Mouse (Mus musculus) heart, embryonic 15.5 days (tissue): ENCODE data around the gene Tfec. TPM values are rescaled to one million over a fixed set of nuclear protein-coding genes. Genes with fewer than 3 reads are reported as not detected.

Experiments used
- ATAC-seq: fragments of 200-750 bp; cut with Nextera tagmentation; replicated peaks from 2 replicates; pipeline ENCODE4 v1.8.0; 2017; ENCODE audit warnings: low read depth, moderate TSS enrichment; ENCODE audit not compliant: insufficient number of reproducible peaks, insufficient read depth, low FRiP score
- H3K27ac ChIP-seq: fragments of 300-500 bp; sonication (generic); 2 replicates; pipeline ENCODE4 v1.5.1; 2015; ENCODE audit warnings: mild to moderate bottlenecking, inconsistent platforms
- H3K27me3 ChIP-seq: fragments of 300-500 bp; sonication (generic); 2 replicates; pipeline ENCODE4 v1.6.1; 2015; ENCODE audit warnings: inconsistent platforms
- H3K36me3 ChIP-seq: fragments of 300-500 bp; sonication (generic); 2 replicates; pipeline ENCODE4 v1.6.1; 2015; ENCODE audit warnings: mild to moderate bottlenecking, inconsistent platforms
- H3K4me1 ChIP-seq: fragments of 300-500 bp; sonication (generic); replicated peaks from 2 replicates; pipeline ENCODE4 v1.6.1; 2015; ENCODE audit warnings: inconsistent platforms
- H3K4me2 ChIP-seq: fragments of 300-500 bp; sonication (generic); 2 replicates; pipeline ENCODE4 v1.6.1; 2015; ENCODE audit warnings: inconsistent platforms, mild to moderate bottlenecking, moderate library complexity
- H3K4me3 ChIP-seq: fragments of 300-500 bp; sonication (generic); 2 replicates; pipeline ENCODE4 v1.5.1; 2015; ENCODE audit warnings: mild to moderate bottlenecking, inconsistent platforms
- H3K9ac ChIP-seq: fragments of 300-500 bp; sonication (generic); 2 replicates; pipeline ENCODE4 v1.6.1; 2015; ENCODE audit warnings: mild to moderate bottlenecking, inconsistent platforms
- H3K9me3 ChIP-seq: fragments of 300-500 bp; sonication (generic); replicated peaks from 2 replicates; pipeline ENCODE4 v1.6.1; 2016; ENCODE audit warnings: inconsistent platforms
- WGBS: fragments of 180-500 bp; shearing (Covaris S2); methylation state at CpG from one replicate; pipeline ENCODE4 v1.1.7; 2015; ENCODE audit warnings: mixed read lengths; 5-methylcytosine and 5-hydroxymethylcytosine counted together
- polyA plus RNA-seq: library from polyadenylated mRNA; unstranded; fragments of >200 nt; fragmentation: Nextera tagmentation; extraction: Ambion mirVana; gene quantifications from 2 replicates; pipeline ENCODE4 v1.2.1, GENCODE M21; 2015

Gene Tfec
- polyA plus RNA-seq, 1 experiment from 2014 or later, result 0.55 TPM

- no peak overlapping the region for H3K4me2 ChIP-seq
- H3K9ac ChIP-seq, result no peak overlapping the region
- no peak overlapping the region for H3K27ac ChIP-seq
- no peak overlapping the region for H3K4me3 ChIP-seq
- H3K36me3 ChIP-seq, result no peaks in the 10 kb centered on the region
- H3K4me1 ChIP-seq, result no peaks in the 10 kb centered on the region
- 88% methylated on average over 6 of the region's 6 CpGs for WGBS
- ATAC-seq, result no peak
- no peaks in the 10 kb centered on the region for H3K9me3 ChIP-seq
- H3K27me3 ChIP-seq, result no peaks in the 10 kb centered on the region
These were observed 35.3 kb downstream of the Tfec start for GRCm38 (mm10) chr6:16862753-16863508.

DNA sequence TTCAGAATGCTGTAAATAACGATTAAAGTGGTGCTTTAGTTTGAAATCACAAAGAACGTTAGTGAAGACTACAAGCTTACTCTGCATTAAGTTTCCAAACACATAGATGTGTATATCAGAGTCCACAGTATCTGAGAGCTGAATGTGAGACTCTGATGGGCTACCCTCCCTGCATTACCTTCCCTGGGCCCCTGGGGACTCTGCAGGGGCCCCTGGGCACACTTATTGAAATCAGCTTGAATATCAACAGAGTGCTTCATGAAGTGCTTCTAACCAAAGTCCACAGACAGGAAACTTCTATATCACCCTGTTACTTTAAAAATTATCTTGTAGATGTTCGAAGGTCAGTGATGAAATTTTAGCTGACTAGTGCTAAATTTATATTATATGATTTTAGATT lies 36.2 kb downstream of the Tfec start:
- no peak overlapping the region for H3K4me3 ChIP-seq
- H3K9me3 ChIP-seq, result no peaks in the 10 kb centered on the region
- no peaks in the 10 kb centered on the region for H3K4me1 ChIP-seq
- 81% methylated on average over 3 of the region's 3 CpGs for WGBS
- no peak overlapping the region for H3K9ac ChIP-seq
- H3K4me2 ChIP-seq, result no peak overlapping the region
- no peak for ATAC-seq
- H3K27me3 ChIP-seq, result no peaks in the 10 kb centered on the region
- no peaks in the 10 kb centered on the region for H3K36me3 ChIP-seq
- H3K27ac ChIP-seq, result no peak overlapping the region

GRCm38 (mm10) chr6:16855879-16856545 lies 42.2 kb downstream of the Tfec start:
- Histone ChIP-seq H3K4me1 (no peaks in the 10 kb centered on the region), H3K4me2 (no peak overlapping the region), H3K4me3 (no peak overlapping the region), H3K9me3 (no peaks in the 10 kb centered on the region), H3K9ac (no peak overlapping the region), H3K36me3 (no peaks in the 10 kb centered on the region), H3K27ac (no peak overlapping the region), H3K27me3 (no peaks in the 10 kb centered on the region)
- WGBS, result 79% methylated on average over 7 of the region's 7 CpGs
- ATAC-seq, result no peak

- no peak for ATAC-seq
- no peaks in the 10 kb centered on the region for H3K4me1 ChIP-seq
- H3K36me3 ChIP-seq, result no peaks in the 10 kb centered on the region
- no peak overlapping the region for H3K9ac ChIP-seq
- H3K27ac ChIP-seq, result no peak overlapping the region
- H3K9me3 ChIP-seq, result no peaks in the 10 kb centered on the region
- WGBS, result 78% methylated on average over 9 of the region's 9 CpGs
- H3K4me2 ChIP-seq, result no peak overlapping the region
- no peaks in the 10 kb centered on the region for H3K27me3 ChIP-seq
- H3K4me3 ChIP-seq, result no peak overlapping the region
These were observed 43.3 kb downstream of the Tfec start for GRCm38 (mm10) chr6:16854977-16855376.

DNA sequence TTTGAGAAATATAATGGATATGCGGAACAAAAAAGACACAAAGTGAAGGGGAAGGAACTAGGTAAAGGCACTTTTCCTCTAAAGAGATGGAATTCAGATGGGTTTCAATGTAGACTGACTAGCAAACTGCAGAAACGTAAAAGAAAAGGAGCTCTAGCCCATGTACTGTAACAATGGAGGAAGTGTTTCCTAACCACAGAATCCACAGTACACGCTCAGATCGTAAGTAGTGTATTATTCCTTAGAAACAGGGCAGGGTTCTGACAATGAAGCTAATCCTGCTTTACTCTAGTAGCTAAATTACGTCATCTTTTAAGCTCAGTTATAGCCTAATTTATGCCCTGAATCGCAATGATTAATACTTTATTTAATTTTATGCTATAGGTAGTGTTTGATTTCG lies 51.7 kb downstream of the Tfec start:
- 85% methylated on average over 7 of the region's 7 CpGs for WGBS
- H3K27me3 ChIP-seq, result no peaks in the 10 kb centered on the region
- H3K36me3 ChIP-seq, result no peaks in the 10 kb centered on the region
- H3K9ac ChIP-seq, result no peak overlapping the region
- no peaks in the 10 kb centered on the region for H3K9me3 ChIP-seq
- ATAC-seq, result no peak
- H3K4me1 ChIP-seq, result no peaks in the 10 kb centered on the region
- no peak overlapping the region for H3K4me2 ChIP-seq
- no peak overlapping the region for H3K4me3 ChIP-seq
- no peak overlapping the region for H3K27ac ChIP-seq

- H3K9ac ChIP-seq, result no peak overlapping the region
- no peaks in the 10 kb centered on the region for H3K36me3 ChIP-seq
- H3K27me3 ChIP-seq, result no peaks in the 10 kb centered on the region
- no peaks in the 10 kb centered on the region for H3K4me1 ChIP-seq
- H3K4me3 ChIP-seq, result no peak overlapping the region
- no peak overlapping the region for H3K4me2 ChIP-seq
- no peaks in the 10 kb centered on the region for H3K9me3 ChIP-seq
- no peak for ATAC-seq
- no peak overlapping the region for H3K27ac ChIP-seq
- 72% methylated on average over 1 of the region's 1 CpGs for WGBS
These were observed 62.6 kb downstream of the Tfec start for GRCm38 (mm10) chr6:16835631-16836030.

DNA sequence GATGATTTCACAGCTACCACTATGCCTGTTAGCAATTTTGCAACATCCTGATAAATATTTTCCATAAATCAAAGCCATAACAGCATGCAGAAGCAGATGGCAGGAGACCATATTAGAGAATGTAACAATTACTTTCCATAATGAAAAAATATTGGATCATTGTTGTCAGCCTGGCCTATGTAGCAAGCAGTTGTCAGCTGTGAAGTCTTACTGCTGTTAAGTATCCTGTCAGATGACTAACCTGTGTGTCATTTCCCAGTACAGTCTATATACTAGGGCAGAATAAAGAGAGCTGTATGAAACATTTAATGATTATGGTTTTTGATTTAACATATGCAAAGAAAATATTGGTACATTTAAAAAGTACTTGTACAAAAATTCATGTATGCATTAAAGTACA lies 69.9 kb downstream of the Tfec start:
- no peaks in the 10 kb centered on the region for H3K36me3 ChIP-seq
- no peak overlapping the region for H3K9ac ChIP-seq
- no peak overlapping the region for H3K4me3 ChIP-seq
- no peak overlapping the region for H3K4me2 ChIP-seq
- ATAC-seq, result no peak
- no peak overlapping the region for H3K27ac ChIP-seq
- H3K27me3 ChIP-seq, result no peaks in the 10 kb centered on the region
- no peaks in the 10 kb centered on the region for H3K9me3 ChIP-seq
- no peaks in the 10 kb centered on the region for H3K4me1 ChIP-seq

- Histone ChIP-seq H3K9ac (no peak overlapping the region), H3K36me3 (no peaks in the 10 kb centered on the region), H3K4me3 (no peak overlapping the region), H3K27ac (no peak overlapping the region), H3K9me3 (no peaks in the 10 kb centered on the region), H3K4me1 (no peaks in the 10 kb centered on the region), H3K4me2 (no peak overlapping the region), H3K27me3 (no peaks in the 10 kb centered on the region)
- no peak for ATAC-seq
- 55% methylated on average over 1 of the region's 1 CpGs for WGBS
These were observed 76.3 kb downstream of the Tfec start for GRCm38 (mm10) chr6:16821985-16822384.

DNA sequence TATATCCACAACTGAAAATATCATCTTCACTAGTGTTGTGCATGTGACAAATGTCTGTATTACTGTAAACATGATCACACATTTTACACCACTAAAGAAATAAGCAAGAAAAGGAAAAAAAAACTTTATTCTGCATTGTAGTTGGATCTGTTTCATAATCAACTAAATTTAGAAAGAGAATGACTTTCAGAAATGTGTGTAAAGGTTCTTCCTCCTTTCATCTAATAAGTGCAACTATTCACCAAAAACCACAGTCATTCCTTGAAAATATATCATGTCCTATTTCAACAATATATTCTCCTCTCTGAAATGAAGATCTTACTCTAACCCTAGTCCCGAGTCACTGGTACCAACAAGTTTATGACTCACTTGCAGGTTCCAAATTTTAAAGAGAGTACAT lies 91.9 kb downstream of the Tfec start:
- no peak overlapping the region for H3K27ac ChIP-seq
- ATAC-seq, result no peak
- no peaks in the 10 kb centered on the region for H3K27me3 ChIP-seq
- no peak overlapping the region for H3K9ac ChIP-seq
- no peak overlapping the region for H3K4me2 ChIP-seq
- no peaks in the 10 kb centered on the region for H3K4me1 ChIP-seq
- no peak overlapping the region for H3K4me3 ChIP-seq
- WGBS, result 81% methylated on average over 1 of the region's 1 CpGs
- no peaks in the 10 kb centered on the region for H3K36me3 ChIP-seq
- no peaks in the 10 kb centered on the region for H3K9me3 ChIP-seq

DNA sequence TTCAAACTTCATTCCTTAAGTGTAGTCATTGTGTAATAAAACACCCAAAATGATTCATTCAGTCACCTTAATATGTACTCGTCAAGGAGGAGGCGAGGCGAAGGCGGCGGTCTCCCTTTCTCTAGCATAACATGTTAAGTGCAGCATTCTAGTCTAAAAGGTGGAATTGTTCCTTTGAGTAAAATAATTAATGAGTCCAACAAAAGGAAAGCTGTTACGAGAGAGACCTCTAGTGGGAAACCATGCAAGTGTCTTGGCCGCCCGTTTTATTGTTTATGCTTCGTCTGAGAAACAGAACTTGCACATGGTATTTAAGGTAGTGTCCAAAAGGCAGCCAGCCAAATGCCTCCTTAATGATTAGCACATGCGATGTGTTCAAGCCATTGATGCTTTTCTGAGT lies 100.6 kb downstream of the Tfec start:
- 42% methylated on average over 10 of the region's 10 CpGs for WGBS
- no peaks in the 10 kb centered on the region for H3K4me1 ChIP-seq
- H3K27me3 ChIP-seq, result no peaks in the 10 kb centered on the region
- no peak overlapping the region for H3K9ac ChIP-seq
- H3K27ac ChIP-seq, result no peak overlapping the region
- ATAC-seq, result no peak
- H3K4me3 ChIP-seq, result no peak overlapping the region
- no peak overlapping the region for H3K4me2 ChIP-seq
- H3K9me3 ChIP-seq, result no peaks in the 10 kb centered on the region
- H3K36me3 ChIP-seq, result no peaks in the 10 kb centered on the region

DNA sequence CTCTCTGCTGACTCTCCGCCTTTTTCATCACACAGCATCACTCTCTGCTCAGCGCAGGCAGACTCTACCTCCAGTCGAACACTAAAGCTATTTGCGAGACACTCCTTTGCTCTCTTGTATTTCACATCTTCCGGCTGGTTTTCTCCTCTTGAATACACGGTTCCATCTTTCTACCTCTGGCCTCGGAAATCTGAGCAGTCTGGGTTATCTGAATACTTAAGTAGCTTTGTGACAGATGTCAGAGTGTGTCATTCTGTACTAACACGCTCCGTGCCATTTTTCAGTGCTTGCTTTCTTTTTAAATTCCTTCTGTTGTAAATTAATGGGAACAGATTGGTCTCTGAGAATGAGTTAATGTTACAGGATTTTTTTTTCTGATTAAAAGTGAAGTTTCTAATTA lies 101.3 kb downstream of the Tfec start:
- WGBS, result 63% methylated on average over 9 of the region's 9 CpGs

DNA sequence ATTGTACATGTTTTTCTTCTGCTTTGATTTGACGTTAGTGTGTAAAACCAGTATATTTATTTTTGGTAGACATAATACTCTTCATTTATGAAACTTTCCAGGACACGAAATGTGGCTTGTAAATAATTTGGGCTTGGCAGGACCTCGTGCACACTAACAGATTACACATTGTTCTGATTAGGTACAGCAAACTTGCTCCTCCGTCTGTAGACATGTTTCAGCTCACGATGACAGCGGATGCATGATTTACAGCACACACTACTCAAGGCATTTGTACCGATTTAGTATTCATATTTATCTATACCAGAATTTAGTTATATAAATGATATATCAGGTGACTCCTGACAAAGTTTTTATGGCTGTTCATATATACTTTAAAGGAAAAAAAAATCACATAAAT lies 104.2 kb downstream of the Tfec start:
- Histone ChIP-seq H3K9me3 (no peaks in the 10 kb centered on the region), H3K9ac (no peak overlapping the region), H3K27me3 (no peaks in the 10 kb centered on the region), H3K4me1 (no peaks in the 10 kb centered on the region), H3K27ac (no peak overlapping the region), H3K4me3 (no peak overlapping the region), H3K4me2 (no peak overlapping the region), H3K36me3 (no peaks in the 10 kb centered on the region)
- WGBS, result 51% methylated on average over 7 of the region's 7 CpGs
- no peak for ATAC-seq

More for the DNA sequence above, 101.3 kb downstream of the Tfec start:
- Histone ChIP-seq H3K9ac (no peak overlapping the region), H3K36me3 (no peaks in the 10 kb centered on the region), H3K27me3 (no peaks in the 10 kb centered on the region), H3K4me1 (no peaks in the 10 kb centered on the region), H3K27ac (no peak overlapping the region), H3K9me3 (no peaks in the 10 kb centered on the region), H3K4me2 (no peak overlapping the region), H3K4me3 (no peak overlapping the region)
- ATAC-seq, result no peak
